ENCODE assay signal across 22 mouse cellular contexts in genomic region chr12:87216053-87216452, GRCm38 (mm10). TPM values are rescaled to one million over a fixed set of nuclear protein-coding genes. Genes with fewer than 3 reads are reported as not detected.
"Had no signal": no experiment of that assay in that cellular context is flagged by ENCODE, and none has a peak within 500 bp of the region (broad histone marks: within the 10 kb centered on the region; RNA-seq: fewer than 3 reads in every experiment).

No protein-coding gene starts in this region.

- H3K4me1 ChIP-seq: kidney, embryonic 15.5 days; limb, embryonic 15.5 days; lung, embryonic 15.5 days; neural tube, embryonic 12.5 days; neural tube, embryonic 15.5 days had no signal

- H3K27ac ChIP-seq: kidney, embryonic 15.5 days; limb, embryonic 12.5 days; limb, embryonic 15.5 days; liver, embryonic 14.5 days; lung, embryonic 15.5 days; neural tube, embryonic 12.5 days; neural tube, embryonic 15.5 days; stomach, postnatal 0 days had no signal

- H3K9me3 ChIP-seq: kidney, embryonic 15.5 days; limb, embryonic 12.5 days; limb, embryonic 15.5 days; lung, embryonic 15.5 days; neural tube, embryonic 12.5 days; neural tube, embryonic 15.5 days had no signal

- H3K27me3 ChIP-seq: kidney, embryonic 15.5 days; limb, embryonic 12.5 days; limb, embryonic 15.5 days; lung, embryonic 15.5 days; neural tube, embryonic 12.5 days; neural tube, embryonic 15.5 days had no signal

- DNase-seq: kidney, adult 2 months; kidney, postnatal 10 days; kidney, postnatal 36 days; layer of hippocampus, postnatal 36 days; left cerebral cortex, postnatal 4 days; liver, postnatal 0 days; lung, postnatal 10 days; lung, postnatal 36 days; midbrain, embryonic 14.5 days; right cerebral cortex, adult 18-20 months; right cerebral cortex, postnatal 14 days; right cerebral cortex, postnatal 4 days; thymus, postnatal 25 days had no signal

- H3K36me3 ChIP-seq: kidney, embryonic 15.5 days; limb, embryonic 12.5 days; limb, embryonic 15.5 days; lung, embryonic 15.5 days; neural tube, embryonic 12.5 days; neural tube, embryonic 15.5 days had no signal

- H3K4me3 ChIP-seq: kidney, embryonic 15.5 days; limb, embryonic 12.5 days; limb, embryonic 15.5 days; lung, embryonic 15.5 days; neural tube, embryonic 12.5 days; neural tube, embryonic 15.5 days had no signal

RNA-seq across cellular contexts. Expression of gene Samd15, which starts 16.5 kb away (rescaled TPM):
- total RNA-seq: megakaryocyte-erythroid progenitor cell, adult 5-6 weeks had no signal
- polyA plus RNA-seq: kidney, adult 2 months had no signal

RNA-seq across cellular contexts. Expression of gene Noxred1, which starts 22.5 kb away (rescaled TPM):
- total RNA-seq: megakaryocyte-erythroid progenitor cell, adult 5-6 weeks had no signal
